Mouse (Mus musculus) lung, embryonic 14.5 days (tissue): ENCODE results near the gene Aldh16a1. TPM values are rescaled to one million over a fixed set of nuclear protein-coding genes. Genes with fewer than 3 reads are reported as not detected.
A peak's percentile ranks its signal among the peaks of the same experiment; 100 is the strongest.
"Not testable (repeated sequence)": the region's sequence is repeated elsewhere in the genome, so short reads cannot be mapped to it uniquely, and the experiment has no call there.

Experiments used
- ATAC-seq: fragments of 200-750 bp; cut with Nextera tagmentation; 2 replicates; pipeline ENCODE4 v1.8.0; 2017; ENCODE audit warnings: mild to moderate bottlenecking, moderate TSS enrichment, moderate library complexity; ENCODE audit not compliant: insufficient read depth
- DNase-seq: peaks from one replicate; pipeline ENCODE4 v3.0.0-alpha.2; 2015
- H3K27ac ChIP-seq: fragments of 300-500 bp; sonication (generic); 2 replicates; pipeline ENCODE4 v1.5.1; 2014; ENCODE audit warnings: low read depth, mild to moderate bottlenecking, moderate library complexity
- H3K27me3 ChIP-seq: fragments of 300-500 bp; sonication (generic); 2 replicates; pipeline ENCODE4 v1.6.1; 2014; ENCODE audit warnings: low read length, control low read depth; ENCODE audit not compliant: insufficient read depth
- H3K36me3 ChIP-seq: fragments of 300-500 bp; sonication (generic); 2 replicates; pipeline ENCODE4 v1.6.1; 2014; ENCODE audit warnings: control low read depth; ENCODE audit not compliant: insufficient read depth
- H3K4me1 ChIP-seq: fragments of 300-500 bp; sonication (generic); 2 replicates; pipeline ENCODE4 v1.6.1; 2014; ENCODE audit warnings: antibody characterized with exemption, control low read depth; ENCODE audit not compliant: insufficient read depth
- H3K4me2 ChIP-seq: fragments of 300-500 bp; sonication (generic); 2 replicates; pipeline ENCODE4 v1.6.1; 2014; ENCODE audit warnings: mild to moderate bottlenecking
- H3K4me3 ChIP-seq: fragments of 300-500 bp; sonication (generic); 2 replicates; pipeline ENCODE4 v1.5.1; 2014; ENCODE audit warnings: low read depth, low read length
- H3K9ac ChIP-seq: fragments of 300-500 bp; sonication (generic); 2 replicates; pipeline ENCODE4 v1.6.1; 2014
- H3K9me3 ChIP-seq: fragments of 300-500 bp; sonication (generic); 2 replicates; pipeline ENCODE4 v1.6.1; 2016; ENCODE audit warnings: low read depth, low read length, control low read depth
- CTCF ChIP-seq: IDR thresholded peaks from 2 replicates; pipeline ENCODE4 v1.5.1; 2016; ENCODE audit warnings: antibody characterized with exemption, low read depth
- WGBS: fragments of 180-500 bp; shearing (Covaris S2); extraction: QIAGEN DNeasy Blood & Tissue Kit; methylation state at CpG from one replicate; pipeline ENCODE4 v1.1.7; 2014; 5-methylcytosine and 5-hydroxymethylcytosine counted together
- polyA plus RNA-seq: library from polyadenylated mRNA; unstranded; fragments of >200 nt; fragmentation: Nextera tagmentation; extraction: Ambion mirVana; gene quantifications from 2 replicates; pipeline ENCODE4 v1.2.1, GENCODE M21; 2014

The Aldh16a1 gene
- polyA plus RNA-seq, 1 experiment from 2014 or later: 52.9 TPM

GRCm38 (mm10) chr7:45178550-45178949 is 24.2 kb upstream of the Aldh16a1 start:
- DNase-seq: no peak
- Histone ChIP-seq H3K4me2 (no peak overlapping the region), H3K27me3 (peaks cover 98% of the 10 kb centered on the region), H3K9me3 (no peaks in the 10 kb centered on the region), H3K36me3 (no peaks in the 10 kb centered on the region), H3K4me3 (no peak overlapping the region), H3K9ac (no peak overlapping the region), H3K27ac (no peak overlapping the region), H3K4me1 (no peaks in the 10 kb centered on the region)
- no peak for ATAC-seq
- WGBS: 18% methylated on average over 7 of the region's 7 CpGs
- TF ChIP-seq CTCF: no peak

DNA sequence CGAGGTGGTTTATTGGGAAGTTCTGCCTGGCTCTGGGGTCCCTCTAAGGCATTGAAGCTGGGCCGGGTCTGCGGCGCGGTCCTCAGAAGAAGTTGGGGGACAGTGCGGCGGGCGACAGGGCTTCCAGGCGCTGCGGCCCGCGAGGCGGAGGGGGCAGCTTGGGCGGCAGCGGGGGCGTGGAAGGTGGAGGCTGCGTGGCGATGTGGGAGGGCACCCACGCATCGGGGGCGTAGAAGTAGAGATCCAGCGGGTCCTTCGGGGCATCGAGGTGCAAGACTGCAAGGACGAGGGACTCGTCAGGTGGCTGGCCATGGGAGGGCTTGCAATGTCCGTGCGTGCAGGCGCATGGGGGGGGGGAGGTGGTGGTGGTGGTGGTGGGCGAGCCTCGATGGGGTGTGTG is 22.0 kb upstream of the Aldh16a1 start:
- no peak for ATAC-seq
- no peak overlapping the region for H3K9ac ChIP-seq

GRCm38 (mm10) chr7:45175929-45176328 is 21.5 kb upstream of the Aldh16a1 start:
- no peaks in the 10 kb centered on the region for H3K9me3 ChIP-seq
- no peaks in the 10 kb centered on the region for H3K4me1 ChIP-seq
- DNase-seq (no peak), ATAC-seq (no peak)
- H3K27ac ChIP-seq: no peak overlapping the region
- H3K4me3 ChIP-seq: peak overlapping the region; percentile 17; the same call in 1 of the 2 replicates
- H3K4me2 ChIP-seq: peak overlapping the region; percentile 33
- H3K9ac ChIP-seq: no peak overlapping the region
- peaks cover 71% of the 10 kb centered on the region for H3K27me3 ChIP-seq
- TF ChIP-seq CTCF: no peak
- 1% methylated on average over 23 of the region's 23 CpGs for WGBS
- H3K36me3 ChIP-seq: no peaks in the 10 kb centered on the region

More for the DNA sequence above, 22.0 kb upstream of the Aldh16a1 start:
- no peak for TF ChIP-seq CTCF
- no peaks in the 10 kb centered on the region for H3K9me3 ChIP-seq
- H3K27ac ChIP-seq: no peak overlapping the region
- no peaks in the 10 kb centered on the region for H3K36me3 ChIP-seq
- no peak for DNase-seq
- H3K4me1 ChIP-seq: no peaks in the 10 kb centered on the region
- peaks cover 76% of the 10 kb centered on the region for H3K27me3 ChIP-seq
- 3% methylated on average over 31 of the region's 31 CpGs for WGBS
- peak overlapping the region; percentile 17; the same call in 1 of the 2 replicates for H3K4me3 ChIP-seq
- peak overlapping the region; percentile 33 for H3K4me2 ChIP-seq

GRCm38 (mm10) chr7:45175398-45175797 is 21.0 kb upstream of the Aldh16a1 start:
- no peak overlapping the region for H3K4me3 ChIP-seq
- DNase-seq: no peak
- 5% methylated on average over 13 of the region's 13 CpGs for WGBS

DNA sequence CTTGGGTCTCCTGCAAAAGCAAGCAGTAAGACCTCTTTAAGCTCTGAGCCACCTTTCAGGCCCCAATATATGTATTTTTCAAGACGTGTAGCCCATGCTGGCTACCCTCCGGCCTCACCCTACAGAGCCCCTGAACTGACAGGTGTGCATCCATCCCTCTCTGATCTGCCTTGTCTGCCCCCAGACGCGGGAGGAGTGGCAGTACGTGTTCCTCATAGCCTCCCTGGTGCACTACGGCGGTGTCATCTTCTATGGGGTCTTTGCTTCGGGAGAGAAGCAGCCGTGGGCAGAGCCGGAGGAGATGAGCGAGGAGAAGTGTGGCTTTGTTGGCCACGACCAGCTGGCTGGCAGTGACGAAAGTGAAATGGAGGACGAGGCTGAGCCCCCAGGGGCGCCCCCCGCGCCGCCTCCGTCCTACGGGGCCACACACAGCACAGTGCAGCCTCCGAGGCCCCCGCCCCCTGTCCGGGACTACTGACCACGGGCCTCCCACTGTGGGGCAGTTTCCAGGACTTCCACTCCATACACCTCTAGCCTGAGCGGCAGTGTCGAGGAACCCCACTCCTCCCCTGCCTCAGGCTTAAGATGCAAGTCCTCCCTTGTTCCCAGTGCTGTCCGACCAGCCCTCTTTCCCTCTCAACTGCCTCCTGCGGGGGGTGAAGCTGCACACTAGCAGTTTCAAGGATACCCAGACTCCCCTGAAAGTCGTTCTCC is 20.3 kb upstream of the Aldh16a1 start:
- Histone ChIP-seq H3K4me3 (peak overlapping the region; percentile 13; the same call in 1 of the 2 replicates), H3K27ac (no peak overlapping the region), H3K9me3 (peaks cover 7% of the 10 kb centered on the region; the same call in 1 of the 2 replicates), H3K4me1 (no peaks in the 10 kb centered on the region), H3K27me3 (peaks cover 65% of the 10 kb centered on the region), H3K4me2 (peak overlapping the region; percentile 26; the same call in 1 of the 2 replicates), H3K36me3 (no peaks in the 10 kb centered on the region), H3K9ac (no peak overlapping the region)
- ATAC-seq (no peak), DNase-seq (no peak)
- 4% methylated on average over 29 of the region's 29 CpGs for WGBS
- TF ChIP-seq CTCF: no peak

More at GRCm38 (mm10) chr7:45175398-45175797, 21.0 kb upstream of the Aldh16a1 start:
- Histone ChIP-seq H3K9ac (no peak overlapping the region), H3K36me3 (no peaks in the 10 kb centered on the region), H3K4me1 (no peaks in the 10 kb centered on the region), H3K9me3 (0 out of 2 replicates have a peak, but pooled peaks cover under 1% of the 10 kb centered on the region), H3K4me2 (no peak overlapping the region), H3K27ac (no peak overlapping the region), H3K27me3 (peaks cover 66% of the 10 kb centered on the region)
- no peak for TF ChIP-seq CTCF
- ATAC-seq: no peak

DNA sequence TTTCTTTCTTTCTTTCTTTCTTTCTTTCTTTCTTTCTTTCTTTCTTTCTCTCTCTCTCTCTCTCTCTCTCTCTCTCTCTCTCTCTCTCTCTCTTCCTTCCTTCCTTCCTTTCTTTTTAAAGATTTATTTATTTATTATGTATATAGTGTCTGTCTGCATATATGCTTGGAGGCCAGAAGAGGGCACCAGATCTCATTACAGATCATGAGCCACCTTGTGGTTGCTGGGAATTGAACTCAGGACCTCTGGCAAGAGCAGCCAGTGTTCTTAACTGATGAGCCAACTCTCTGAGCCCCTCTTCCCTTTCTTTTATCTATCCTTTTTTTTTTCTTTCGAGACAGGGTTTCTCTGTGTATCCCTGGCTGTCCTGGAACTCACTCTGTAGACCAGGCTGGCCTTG is 19.4 kb upstream of the Aldh16a1 start:
- H3K36me3 ChIP-seq, H3K4me1 ChIP-seq, H3K27ac ChIP-seq, H3K4me3 ChIP-seq, H3K9ac ChIP-seq, H3K4me2 ChIP-seq, DNase-seq, ATAC-seq: not testable (repeated sequence)
- 75% methylated on average over 1 of the region's 1 CpGs for WGBS
- Histone ChIP-seq H3K9me3 (peaks cover 17% of the 10 kb centered on the region), H3K27me3 (peaks cover 65% of the 10 kb centered on the region)
- peak; percentile 55 for TF ChIP-seq CTCF

DNA sequence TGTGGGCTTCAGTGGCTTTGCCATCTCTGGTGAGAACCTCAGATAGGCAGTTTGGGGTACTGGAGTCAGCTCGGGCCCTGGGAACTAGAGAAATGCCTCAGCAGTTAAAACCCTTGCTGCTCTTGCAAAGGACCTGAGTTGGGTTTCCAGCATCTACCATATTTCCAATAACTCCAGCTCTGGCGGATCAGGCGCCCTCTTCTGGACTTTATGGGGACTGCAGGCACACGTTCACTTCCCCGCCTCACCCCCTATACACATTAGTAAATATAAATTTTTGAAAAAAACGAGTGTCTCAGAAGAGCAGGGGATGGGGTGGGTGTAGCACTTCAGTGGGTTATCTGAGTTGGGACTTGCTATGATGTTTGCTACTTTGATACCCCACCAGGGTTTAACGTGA is 18.6 kb upstream of the Aldh16a1 start:
- WGBS: 54% methylated on average over 7 of the region's 7 CpGs
- DNase-seq (no peak), ATAC-seq (no peak)
- Histone ChIP-seq H3K4me2 (no peak overlapping the region), H3K27me3 (peaks cover 65% of the 10 kb centered on the region), H3K36me3 (no peaks in the 10 kb centered on the region), H3K9ac (no peak overlapping the region), H3K27ac (no peak overlapping the region), H3K4me3 (no peak overlapping the region), H3K4me1 (no peaks in the 10 kb centered on the region), H3K9me3 (peaks cover 17% of the 10 kb centered on the region)
- peak; percentile 46 for TF ChIP-seq CTCF
